Mouse (Mus musculus): Measurements from ENCODE around the gene Gmeb2. TPM values are rescaled to one million over a fixed set of nuclear protein-coding genes. Genes with fewer than 3 reads are reported as not detected.

The Gmeb2 gene
- total and polyA plus RNA-seq, 3 experiments, result 8.5 to 10.2 (median 9.4) TPM

- Histone ChIP-seq H3K36me3 (ENCODE audit: control insufficient read depth, insufficient read depth, low read length) (no peaks in the 10 kb centered on the region), H3K27ac (no peak overlapping the region), H3K79me2 (replicated peaks; ENCODE audit: control insufficient read depth, insufficient read depth, low read length) (no peaks in the 10 kb centered on the region), H3K4me1 (ENCODE audit: control insufficient read depth, insufficient read depth, low read length) (no peaks in the 10 kb centered on the region), H3K9ac (ENCODE audit: low read depth, low read length) (no peak overlapping the region), H3K4me3 (no peak overlapping the region), H3K27me3 (ENCODE audit: control insufficient read depth, insufficient read depth, low read length) (no peaks in the 10 kb centered on the region)
- TF ChIP-seq EP300 (IDR thresholded peaks at IDR 0.05; ENCODE audit: insufficient read depth, low read depth, low read length) (no peak), POLR2A (IDR thresholded peaks at IDR 0.05; ENCODE audit: insufficient read depth, low read depth, low read length) (no peak), CTCF (IDR thresholded peaks at IDR 0.05) (no peak)
- WGBS, result 62% methylated on average over 9 of the region's 9 CpGs
- intact Hi-C loops (cut with DNase I), result no loop called here
- no peak for DNase-seq
Observed at GRCm38 (mm10) chr2:181206118-181206517, 81.7 kb downstream of the Gmeb2 start.

GRCm38 (mm10) chr2:181205678-181206077, 82.2 kb downstream of the Gmeb2 start:
- no peaks in the 10 kb centered on the region for H3K4me1 ChIP-seq (ENCODE audit: control insufficient read depth, insufficient read depth, low read length)
- no peak overlapping the region for H3K4me3 ChIP-seq
- TF ChIP-seq CTCF (IDR thresholded peaks at IDR 0.05) (no peak), POLR2A (IDR thresholded peaks at IDR 0.05; ENCODE audit: insufficient read depth, low read depth, low read length) (no peak), EP300 (IDR thresholded peaks at IDR 0.05; ENCODE audit: insufficient read depth, low read depth, low read length) (no peak)
- no peaks in the 10 kb centered on the region for H3K79me2 ChIP-seq (replicated peaks; ENCODE audit: control insufficient read depth, insufficient read depth, low read length)
- no peaks in the 10 kb centered on the region for H3K27me3 ChIP-seq (ENCODE audit: control insufficient read depth, insufficient read depth, low read length)
- H3K36me3 ChIP-seq (ENCODE audit: control insufficient read depth, insufficient read depth, low read length), result no peaks in the 10 kb centered on the region
- intact Hi-C loops (cut with DNase I), result no loop called here
- H3K27ac ChIP-seq, result no peak overlapping the region
- H3K9ac ChIP-seq (ENCODE audit: low read depth, low read length), result no peak overlapping the region
- 61% methylated on average over 5 of the region's 5 CpGs for WGBS
- no peak for DNase-seq

- no peak overlapping the region for H3K4me3 ChIP-seq
- H3K79me2 ChIP-seq (replicated peaks; ENCODE audit: control insufficient read depth, insufficient read depth, low read length), result no peaks in the 10 kb centered on the region
- H3K9ac ChIP-seq (ENCODE audit: low read depth, low read length), result no peak overlapping the region
- DNase-seq, result no peak
- no peak overlapping the region for H3K27ac ChIP-seq
- TF ChIP-seq CTCF (IDR thresholded peaks at IDR 0.05), result no peak
- TF ChIP-seq POLR2A (IDR thresholded peaks at IDR 0.05; ENCODE audit: insufficient read depth, low read depth, low read length), result no peak
- no peak for TF ChIP-seq EP300 (IDR thresholded peaks at IDR 0.05; ENCODE audit: insufficient read depth, low read depth, low read length)
- intact Hi-C loops (cut with DNase I), result no loop called here
- no peaks in the 10 kb centered on the region for H3K27me3 ChIP-seq (ENCODE audit: control insufficient read depth, insufficient read depth, low read length)
- 78% methylated on average over 6 of the region's 6 CpGs for WGBS
- no peaks in the 10 kb centered on the region for H3K4me1 ChIP-seq (ENCODE audit: control insufficient read depth, insufficient read depth, low read length)
- no peaks in the 10 kb centered on the region for H3K36me3 ChIP-seq (ENCODE audit: control insufficient read depth, insufficient read depth, low read length)
Observed at GRCm38 (mm10) chr2:181202886-181203285, 84.9 kb downstream of the Gmeb2 start.

- Histone ChIP-seq H3K4me1 (ENCODE audit: control insufficient read depth, insufficient read depth, low read length) (no peaks in the 10 kb centered on the region), H3K36me3 (ENCODE audit: control insufficient read depth, insufficient read depth, low read length) (no peaks in the 10 kb centered on the region), H3K27ac (no peak within 1 kb of the TSS), H3K4me3 (no peak within 1 kb of the TSS), H3K9ac (ENCODE audit: low read depth, low read length) (no peak within 1 kb of the TSS), H3K79me2 (replicated peaks; ENCODE audit: control insufficient read depth, insufficient read depth, low read length) (no peaks in the 10 kb centered on the region), H3K27me3 (ENCODE audit: control insufficient read depth, insufficient read depth, low read length) (no peaks in the 10 kb centered on the region)
- TF ChIP-seq EP300 (IDR thresholded peaks at IDR 0.05; ENCODE audit: insufficient read depth, low read depth, low read length) (no peak), CTCF (IDR thresholded peaks at IDR 0.05) (no peak), POLR2A (IDR thresholded peaks at IDR 0.05; ENCODE audit: insufficient read depth, low read depth, low read length) (no peak)
- 81% methylated on average over 3 of the region's 3 CpGs for WGBS
- intact Hi-C loops (cut with DNase I), result no loop called here
- DNase-seq, result no peak
Observed at GRCm38 (mm10) chr2:181202422-181202821, 85.4 kb downstream of the Gmeb2 start, which contains the start of gene Ptk6. Gene Ptk6 (minus strand): TSS chr2:181202789.

GRCm38 (mm10) chr2:181201606-181202005, 86.2 kb downstream of the Gmeb2 start:
- Histone ChIP-seq H3K27ac (no peak overlapping the region), H3K4me1 (ENCODE audit: control insufficient read depth, insufficient read depth, low read length) (no peaks in the 10 kb centered on the region), H3K27me3 (ENCODE audit: control insufficient read depth, insufficient read depth, low read length) (no peaks in the 10 kb centered on the region), H3K36me3 (ENCODE audit: control insufficient read depth, insufficient read depth, low read length) (no peaks in the 10 kb centered on the region), H3K9ac (ENCODE audit: low read depth, low read length) (no peak overlapping the region), H3K4me3 (no peak overlapping the region), H3K79me2 (replicated peaks; ENCODE audit: control insufficient read depth, insufficient read depth, low read length) (no peaks in the 10 kb centered on the region)
- 67% methylated on average over 3 of the region's 3 CpGs for WGBS
- intact Hi-C loops (cut with DNase I), result no loop called here
- TF ChIP-seq CTCF (IDR thresholded peaks at IDR 0.05) (no peak), EP300 (IDR thresholded peaks at IDR 0.05; ENCODE audit: insufficient read depth, low read depth, low read length) (no peak), POLR2A (IDR thresholded peaks at IDR 0.05; ENCODE audit: insufficient read depth, low read depth, low read length) (no peak)
- DNase-seq, result no peak

Other genes starting within 250 kb of the Gmeb2 start
- not detected for gene Chrna4, start 244.5 kb downstream of the Gmeb2 start, total RNA-seq (2021)
- not detected in 2 replicates for gene Chrna4, start 244.5 kb downstream of the Gmeb2 start, polyA plus RNA-seq (2012; rRNA removed)
- gene Kcnq2, start 152.7 kb downstream of the Gmeb2 start, total RNA-seq (2021), result under 1 TPM in 1 of 2 experiments, not detected in 1; 0.05 TPM
- 0.23 TPM in 2 replicates for gene Kcnq2, start 152.7 kb downstream of the Gmeb2 start, polyA plus RNA-seq (2012; rRNA removed)
- 1,000 to 10,000 TPM; 1,434 to 1,646 TPM for gene Eef1a2, start 131.0 kb downstream of the Gmeb2 start, total RNA-seq (2021)
- 1,031 and 1,150 TPM in 2 replicates for gene Eef1a2, start 131.0 kb downstream of the Gmeb2 start, polyA plus RNA-seq (2012; rRNA removed)
- 10 to 100 TPM; 47.5 to 57.7 TPM for gene Ppdpf, start 100.8 kb downstream of the Gmeb2 start, total RNA-seq (2021)
- gene Ppdpf, start 100.8 kb downstream of the Gmeb2 start, polyA plus RNA-seq (2012; rRNA removed), result 81.2 and 82.4 TPM in 2 replicates
- under 1 TPM in 1 of 2 experiments, not detected in 1; 0.07 TPM for gene Ptk6, start 85.2 kb downstream of the Gmeb2 start, total RNA-seq (2021)
- 0.03 TPM in 1 of 2 replicates, not detected in the other for gene Ptk6, start 85.2 kb downstream of the Gmeb2 start, polyA plus RNA-seq (2012; rRNA removed)
- under 1 TPM; 0.44 to 0.59 TPM for gene Srms, start 74.8 kb downstream of the Gmeb2 start, total RNA-seq (2021)
- 0.59 and 1.3 TPM in 2 replicates for gene Srms, start 74.8 kb downstream of the Gmeb2 start, polyA plus RNA-seq (2012; rRNA removed)
- gene Fndc11, start 68.0 kb downstream of the Gmeb2 start, total RNA-seq (2021), result not detected
- 0.29 and 0.43 TPM in 2 replicates for gene Fndc11, start 68.0 kb downstream of the Gmeb2 start, polyA plus RNA-seq (2012; rRNA removed)
- 10 to 100 TPM in 1 of 2 experiments, 1 to 10 TPM in 1; 9.2 to 11.2 TPM for gene Helz2, start 46.0 kb downstream of the Gmeb2 start, total RNA-seq (2021)
- gene Helz2, start 46.0 kb downstream of the Gmeb2 start, polyA plus RNA-seq (2012; rRNA removed), result 14.1 and 19.4 TPM in 2 replicates
- under 1 TPM; 0.29 to 0.32 TPM for gene Stmn3, start 26.5 kb upstream of the Gmeb2 start, total RNA-seq (2021)
- 0.37 and 1.6 TPM in 2 replicates for gene Stmn3, start 26.5 kb upstream of the Gmeb2 start, polyA plus RNA-seq (2012; rRNA removed)
- gene Rtel1, start 31.7 kb upstream of the Gmeb2 start, total RNA-seq (2021), result 10 to 100 TPM in 1 of 2 experiments, 1 to 10 TPM in 1; 8.3 to 10.6 TPM
- gene Rtel1, start 31.7 kb upstream of the Gmeb2 start, polyA plus RNA-seq (2012; rRNA removed), result 21.9 and 29.6 TPM in 2 replicates
- gene Zgpat, start 76.9 kb upstream of the Gmeb2 start, total RNA-seq (2021), result 10 to 100 TPM; 18.7 to 18.9 TPM
- gene Zgpat, start 76.9 kb upstream of the Gmeb2 start, polyA plus RNA-seq (2012; rRNA removed), result 21.0 and 31.5 TPM in 2 replicates
- 10 to 100 TPM; 50.7 to 52.3 TPM for gene Arfrp1, start 77.4 kb upstream of the Gmeb2 start, total RNA-seq (2021)
- 42.3 and 69.5 TPM in 2 replicates for gene Arfrp1, start 77.4 kb upstream of the Gmeb2 start, polyA plus RNA-seq (2012; rRNA removed)
- gene Lime1, start 92.0 kb upstream of the Gmeb2 start, total RNA-seq (2021), result 1 to 10 TPM; 5.0 to 5.2 TPM
- gene Lime1, start 92.0 kb upstream of the Gmeb2 start, polyA plus RNA-seq (2012; rRNA removed), result 21.7 and 21.8 TPM in 2 replicates
- 10 to 100 TPM; 10.7 to 13.2 TPM for gene Zbtb46, start 171.4 kb upstream of the Gmeb2 start, total RNA-seq (2021)
- 8.3 and 14.9 TPM in 2 replicates for gene Zbtb46, start 171.4 kb upstream of the Gmeb2 start, polyA plus RNA-seq (2012; rRNA removed)
- gene Abhd16b, start 205.2 kb upstream of the Gmeb2 start, total RNA-seq (2021), result not detected
- not detected in 2 replicates for gene Abhd16b, start 205.2 kb upstream of the Gmeb2 start, polyA plus RNA-seq (2012; rRNA removed)
- gene Tpd52l2, start 209.1 kb upstream of the Gmeb2 start, total RNA-seq (2021), result 10 to 100 TPM; 56.8 to 58.7 TPM
- 61.1 and 93.6 TPM in 2 replicates for gene Tpd52l2, start 209.1 kb upstream of the Gmeb2 start, polyA plus RNA-seq (2012; rRNA removed)
- gene Dnajc5, start 232.4 kb upstream of the Gmeb2 start, total RNA-seq (2021), result 10 to 100 TPM; 62.3 to 71.5 TPM
- 43.4 and 68.9 TPM in 2 replicates for gene Dnajc5, start 232.4 kb upstream of the Gmeb2 start, polyA plus RNA-seq (2012; rRNA removed)